Mouse (Mus musculus): Measurements from ENCODE around the gene Cd200r4. TPM values are rescaled to one million over a fixed set of nuclear protein-coding genes. Genes with fewer than 3 reads are reported as not detected.

The Cd200r4 gene
- polyA plus RNA-seq (2015; fragmentation: Nextera tagmentation; extraction: Ambion mirVana) = 1.8 and 2.4 TPM in 2 replicates

GRCm38 (mm10) chr16:44811544-44811943, at the start of gene Cd200r4:
TSS of gene Cd200r4 (plus strand) at chr16:44811733.

GRCm38 (mm10) chr16:44765555-44766319, 45.8 kb upstream of the Cd200r4 start, which contains the start of gene Cd200r1:
TSS of gene Cd200r1 (plus strand) at chr16:44765736.

GRCm38 (mm10) chr16:44866797-44867196, 55.3 kb downstream of the Cd200r4 start, which contains the start of gene Cd200r2:
TSS of gene Cd200r2 (plus strand) at chr16:44867097.

Other genes starting within 250 kb of the Cd200r4 start
- gene Nepro, start 87.4 kb upstream of the Cd200r4 start, polyA plus RNA-seq (2015; fragmentation: Nextera tagmentation; extraction: Ambion mirVana) = 3.7 and 3.8 TPM in 2 replicates
- gene Gtpbp8, start 65.4 kb upstream of the Cd200r4 start, polyA plus RNA-seq (2015; fragmentation: Nextera tagmentation; extraction: Ambion mirVana) = 18.7 and 20.3 TPM in 2 replicates
- 4.3 and 7.3 TPM in 2 replicates for gene Cd200r1, start 46.0 kb upstream of the Cd200r4 start, polyA plus RNA-seq (2015; fragmentation: Nextera tagmentation; extraction: Ambion mirVana)
- gene Cd200r2, start 55.4 kb downstream of the Cd200r4 start, polyA plus RNA-seq (2015; fragmentation: Nextera tagmentation; extraction: Ambion mirVana) = not detected in 2 replicates
- gene Cd200r3, start 131.9 kb downstream of the Cd200r4 start, polyA plus RNA-seq (2015; fragmentation: Nextera tagmentation; extraction: Ambion mirVana) = 6.6 and 13.8 TPM in 2 replicates

Measured in spleen, postnatal 0 days (tissue).